Mouse (Mus musculus): ENCODE measurements at regions not wholly inside any gene's neighbourhood (a gene's known extent, or its start where the extent isn't known, plus 50 kb on each side); places are given as distances from the start of the nearest gene placed in this dataset.

- Histone ChIP-seq H3K4me1 (ENCODE audit: control insufficient read depth, insufficient read depth) (peaks cover 9% of the 10 kb centered on the region; the same call in 1 of the 2 replicates), H3K27ac (ENCODE audit: low read depth) (no peak overlapping the region), H3K27me3 (ENCODE audit: control insufficient read depth, insufficient read depth, low read length) (no peaks in the 10 kb centered on the region), H3K9me3 (replicated peaks; ENCODE audit: control insufficient read depth, low read length) (no peaks in the 10 kb centered on the region), H3K36me3 (replicated peaks; ENCODE audit: control insufficient read depth, insufficient read depth, low read length) (no peaks in the 10 kb centered on the region), H3K4me3 (ENCODE audit: low read depth, low read length) (no peak overlapping the region), H3K9ac (replicated peaks; ENCODE audit: low read depth, low read length) (no peak overlapping the region), H3K4me2 (ENCODE audit: low read depth, low read length) (no peak overlapping the region)
- no peak for TF ChIP-seq CTCF (IDR thresholded peaks at IDR 0.05; ENCODE audit: low read depth)
- TF ChIP-seq EP300 (IDR thresholded peaks at IDR 0.05; ENCODE audit: low read depth), result no peak
- ATAC-seq (ENCODE audit: insufficient read depth, low read depth) (no peak), DNase-seq (ENCODE audit: low spot score) (no peak)
- WGBS, result 55% methylated on average over 4 of the region's 4 CpGs
Observed at GRCm38 (mm10) chr14:78432471-78432870, 104.1 kb downstream of the Akap11 start.

- DNase-seq (ENCODE audit: low spot score), result no peak
- WGBS, result 66% methylated on average over 5 of the region's 5 CpGs
- no peaks in the 10 kb centered on the region for H3K36me3 ChIP-seq (replicated peaks; ENCODE audit: control insufficient read depth, insufficient read depth, low read length)
Observed at GRCm38 (mm10) chr14:78431931-78432330, 104.7 kb downstream of the Akap11 start.

GRCm38 (mm10) chr14:78431406-78431805 is 105.2 kb downstream of the Akap11 start:
- H3K4me1 ChIP-seq (ENCODE audit: control insufficient read depth, insufficient read depth), result no peaks in the 10 kb centered on the region
- no peaks in the 10 kb centered on the region for H3K36me3 ChIP-seq (replicated peaks; ENCODE audit: control insufficient read depth, insufficient read depth, low read length)
- no peaks in the 10 kb centered on the region for H3K9me3 ChIP-seq (replicated peaks; ENCODE audit: control insufficient read depth, low read length)
- H3K4me3 ChIP-seq (ENCODE audit: low read depth, low read length), result no peak overlapping the region
- no peaks in the 10 kb centered on the region for H3K27me3 ChIP-seq (ENCODE audit: control insufficient read depth, insufficient read depth, low read length)
- no peak for ATAC-seq (ENCODE audit: insufficient read depth, low read depth)
- no peak overlapping the region for H3K9ac ChIP-seq (replicated peaks; ENCODE audit: low read depth, low read length)
- TF ChIP-seq EP300 (IDR thresholded peaks at IDR 0.05; ENCODE audit: low read depth), result no peak
- TF ChIP-seq CTCF (IDR thresholded peaks at IDR 0.05; ENCODE audit: low read depth), result no peak
- WGBS, result 81% methylated on average over 3 of the region's 3 CpGs
- no peak overlapping the region for H3K4me2 ChIP-seq (ENCODE audit: low read depth, low read length)
- DNase-seq (ENCODE audit: low spot score), result no peak
- H3K27ac ChIP-seq (ENCODE audit: low read depth), result no peak overlapping the region

More at GRCm38 (mm10) chr14:78431931-78432330, 104.7 kb downstream of the Akap11 start:
- Histone ChIP-seq H3K27me3 (ENCODE audit: control insufficient read depth, insufficient read depth, low read length) (no peaks in the 10 kb centered on the region), H3K4me3 (ENCODE audit: low read depth, low read length) (no peak overlapping the region), H3K9me3 (replicated peaks; ENCODE audit: control insufficient read depth, low read length) (no peaks in the 10 kb centered on the region), H3K4me1 (ENCODE audit: control insufficient read depth, insufficient read depth) (peaks cover 5% of the 10 kb centered on the region; the same call in 1 of the 2 replicates), H3K27ac (ENCODE audit: low read depth) (no peak overlapping the region; the same call in 1 of the 2 replicates), H3K4me2 (ENCODE audit: low read depth, low read length) (no peak overlapping the region), H3K9ac (replicated peaks; ENCODE audit: low read depth, low read length) (no peak overlapping the region)
- TF ChIP-seq CTCF (IDR thresholded peaks at IDR 0.05; ENCODE audit: low read depth) (no peak), EP300 (IDR thresholded peaks at IDR 0.05; ENCODE audit: low read depth) (no peak)
- ATAC-seq (ENCODE audit: insufficient read depth, low read depth), result no peak

DNA sequence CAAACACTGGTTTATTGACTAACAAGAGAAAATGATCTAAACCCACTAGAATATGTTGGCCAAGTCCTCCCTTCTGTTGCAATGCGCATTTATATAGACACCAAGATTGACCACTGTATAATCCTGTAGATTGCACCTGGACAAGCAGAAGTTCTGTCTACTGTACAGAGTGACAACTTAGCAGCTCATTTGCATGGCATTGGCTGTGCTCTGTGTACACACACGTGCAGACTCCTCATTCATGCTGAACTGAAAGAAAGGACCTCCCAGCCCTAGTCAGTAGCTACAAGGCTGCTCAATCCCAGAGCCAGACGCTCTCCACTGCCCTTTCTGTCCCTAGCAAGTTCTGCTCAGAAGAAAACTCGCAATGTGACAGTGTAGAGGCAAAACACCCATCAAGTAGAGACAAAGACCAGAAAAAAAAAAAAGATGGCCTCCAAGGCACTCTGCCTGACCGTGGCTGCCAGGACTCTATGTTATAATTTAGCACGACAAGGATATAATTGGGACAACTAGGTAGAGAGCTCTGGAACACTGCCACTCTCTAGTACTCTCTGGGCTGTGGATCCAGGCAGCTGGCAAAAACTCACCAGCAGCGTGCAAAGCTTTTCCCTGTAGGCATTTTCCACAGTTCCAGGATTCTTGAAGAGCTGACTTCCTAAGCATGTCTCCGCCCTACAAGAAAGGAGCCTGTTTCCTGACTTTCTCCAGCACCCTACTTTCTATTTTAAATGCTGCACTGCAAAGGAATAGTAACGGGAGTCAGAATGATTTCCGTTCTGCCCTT is 108.2 kb downstream of the Akap11 start:
- no peaks in the 10 kb centered on the region for H3K27me3 ChIP-seq (ENCODE audit: control insufficient read depth, insufficient read depth, low read length)
- H3K4me3 ChIP-seq (ENCODE audit: low read depth, low read length), result no peak overlapping the region
- H3K4me2 ChIP-seq (ENCODE audit: low read depth, low read length), result 0 out of 2 replicates have a peak overlapping the region, but pooled peaks have one; percentile 6
- no peaks in the 10 kb centered on the region for H3K9me3 ChIP-seq (replicated peaks; ENCODE audit: control insufficient read depth, low read length)
- H3K27ac ChIP-seq (ENCODE audit: low read depth), result peak overlapping the region; percentile 39
- H3K36me3 ChIP-seq (replicated peaks; ENCODE audit: control insufficient read depth, insufficient read depth, low read length), result no peaks in the 10 kb centered on the region
- TF ChIP-seq CTCF (IDR thresholded peaks at IDR 0.05; ENCODE audit: low read depth) (no peak), EP300 (IDR thresholded peaks at IDR 0.05; ENCODE audit: low read depth) (no peak)
- no peak overlapping the region for H3K9ac ChIP-seq (replicated peaks; ENCODE audit: low read depth, low read length)
- no peaks in the 10 kb centered on the region for H3K4me1 ChIP-seq (ENCODE audit: control insufficient read depth, insufficient read depth)
- DNase-seq (ENCODE audit: low spot score), result no peak
- ATAC-seq (ENCODE audit: insufficient read depth, low read depth), result peak; percentile 30; the same call in 1 of the 2 replicates
- 58% methylated on average over 10 of the region's 10 CpGs for WGBS

DNA sequence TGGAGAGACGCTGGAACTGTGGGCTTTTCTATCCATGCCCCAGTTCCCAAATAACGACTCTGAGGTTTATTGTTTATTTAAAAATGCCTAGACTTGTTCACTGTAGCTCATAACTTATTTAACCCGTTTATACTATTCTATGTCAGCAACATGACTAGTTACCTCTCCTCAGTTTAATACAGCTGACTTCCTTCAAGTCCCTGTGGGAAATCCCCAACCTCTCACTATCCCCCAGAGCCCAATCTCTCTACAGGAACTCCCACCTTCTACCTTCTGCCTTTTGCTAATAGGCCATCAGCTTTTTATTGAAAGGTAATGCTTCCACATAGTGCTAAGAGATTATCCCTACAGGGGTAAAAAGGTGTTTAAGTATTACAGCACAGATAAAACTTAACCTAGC is 109.5 kb downstream of the Akap11 start:
- H3K36me3 ChIP-seq (replicated peaks; ENCODE audit: control insufficient read depth, insufficient read depth, low read length), result no peaks in the 10 kb centered on the region
- DNase-seq (ENCODE audit: low spot score) (no peak), ATAC-seq (ENCODE audit: insufficient read depth, low read depth) (no peak)
- no peaks in the 10 kb centered on the region for H3K9me3 ChIP-seq (replicated peaks; ENCODE audit: control insufficient read depth, low read length)
- no peak overlapping the region for H3K4me3 ChIP-seq (ENCODE audit: low read depth, low read length)
- no peak overlapping the region for H3K4me2 ChIP-seq (ENCODE audit: low read depth, low read length)
- no peaks in the 10 kb centered on the region for H3K4me1 ChIP-seq (ENCODE audit: control insufficient read depth, insufficient read depth)
- TF ChIP-seq EP300 (IDR thresholded peaks at IDR 0.05; ENCODE audit: low read depth) (no peak), CTCF (IDR thresholded peaks at IDR 0.05; ENCODE audit: low read depth) (no peak)
- H3K9ac ChIP-seq (replicated peaks; ENCODE audit: low read depth, low read length), result no peak overlapping the region
- H3K27ac ChIP-seq (ENCODE audit: low read depth), result no peak overlapping the region
- H3K27me3 ChIP-seq (ENCODE audit: control insufficient read depth, insufficient read depth, low read length), result no peaks in the 10 kb centered on the region
- WGBS, result 67% methylated on average over 3 of the region's 3 CpGs
